Comparison of ENCODE assay signal across 9 mouse cellular contexts in the genomic region with DNA sequence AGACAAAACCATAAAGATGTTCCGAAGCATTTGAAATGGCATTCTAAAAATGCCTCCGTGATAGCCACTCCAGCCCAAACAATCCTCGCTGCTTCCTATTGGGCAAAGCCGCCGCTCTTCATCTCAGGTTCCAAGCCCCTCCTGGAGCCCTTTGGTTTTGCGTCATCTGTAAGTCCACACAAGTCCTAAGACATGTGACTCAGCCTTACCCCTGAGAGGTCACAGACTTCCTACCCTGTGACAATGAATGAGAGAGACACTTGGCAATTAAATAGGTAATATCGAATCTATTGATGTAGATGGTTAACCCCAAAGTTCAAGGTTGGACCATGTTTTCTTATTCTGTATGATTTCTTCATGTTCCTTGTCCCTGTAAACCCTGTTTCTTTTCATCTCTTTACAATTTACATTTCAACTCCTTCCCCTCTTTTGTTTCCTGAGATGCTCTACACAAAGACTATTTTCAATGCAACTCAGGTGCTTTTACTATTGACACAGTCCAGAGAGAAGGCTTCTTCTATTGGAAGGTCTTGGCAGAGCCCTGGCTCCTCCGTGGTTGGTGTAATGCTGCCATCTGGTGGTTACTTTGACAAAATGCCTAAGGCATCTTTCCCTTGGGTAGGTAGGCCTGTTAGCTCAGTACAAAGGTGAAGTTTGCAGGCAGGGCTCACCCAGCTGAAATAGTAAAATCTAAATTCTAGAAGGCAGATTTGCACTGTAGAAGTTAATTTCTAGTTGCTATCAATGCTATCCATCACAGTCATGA.
DNase-seq lines count a peak whose midpoint lies in the region; ATAC-seq and TF ChIP-seq lines count a peak whose summit lies in the region.
"Had no signal": no experiment of that assay in that cellular context is flagged by ENCODE, and none has a peak within 500 bp of the region (broad histone marks: within the 10 kb centered on the region; RNA-seq: fewer than 3 reads in every experiment).

No protein-coding gene starts in this region.

- in situ Hi-C loops in ES-E14 (cut with MboI; ENCODE audit: low sequenced_read_pairs in 2 of 2, unreplicated experiment in 2 of 2): loop anchor here in 1 of 2 experiments (5.0 kb wide), 1 partner anchor 433 kb away; no protein-coding TSS in a partner anchor

- H3K27me3 ChIP-seq in embryonic facial prominence, embryonic 10.5 days (replicated peaks; ENCODE audit: low read depth, poor library complexity, severe bottlenecking): no peaks in the 10 kb centered on the region
- H3K27me3 ChIP-seq in lung, embryonic 14.5 days (ENCODE audit: insufficient read depth, low read length): no peaks in the 10 kb centered on the region
- H3K27me3 ChIP-seq: limb, embryonic 15.5 days had no signal

- DNase-seq in ES-E14 (ENCODE audit: low read depth, low spot score): peak; percentile 64
- DNase-seq in adrenal gland, postnatal 14 days: peak; percentile 74
- peak; percentile 65 for DNase-seq in embryonic facial prominence, embryonic 10.5 days (ENCODE audit: low spot score)
- DNase-seq in heart, postnatal 36 days: peak; percentile 34 to 50
- DNase-seq in layer of hippocampus, adult 11-12 months (ENCODE audit: low spot score): peak; percentile 65
- peak; percentile 87 for DNase-seq in lung, embryonic 14.5 days
- peak; percentile 36 for DNase-seq in retina, adult 2 months (ENCODE audit: low read depth, low spot score)

- intact Hi-C loops in heart, postnatal 36 days (cut with DNase I): loop anchor here (1.0 to 5.0 kb wide), 3 partner anchors 233 to 558 kb away; no protein-coding TSS in a partner anchor

- no peak overlapping the region for H3K4me3 ChIP-seq in ES-E14 (ENCODE audit: insufficient read depth in 1 of 2, low read depth in 1 of 2, low read length in 2 of 2, poor library complexity in 1 of 2, severe bottlenecking in 1 of 2)
- H3K4me3 ChIP-seq in embryonic facial prominence, embryonic 10.5 days: no peak overlapping the region
- H3K4me3 ChIP-seq in lung, embryonic 14.5 days (ENCODE audit: low read depth, low read length): no peak overlapping the region
- H3K4me3 ChIP-seq: limb, embryonic 15.5 days had no signal

- no peaks in the 10 kb centered on the region for H3K4me1 ChIP-seq in ES-E14 (ENCODE audit: control insufficient read depth in 2 of 2, insufficient read depth in 2 of 2, low read length in 2 of 2, poor library complexity in 1 of 2)
- no peaks in the 10 kb centered on the region for H3K4me1 ChIP-seq in embryonic facial prominence, embryonic 10.5 days
- H3K4me1 ChIP-seq in lung, embryonic 14.5 days (ENCODE audit: insufficient read depth): no peaks in the 10 kb centered on the region
- H3K4me1 ChIP-seq: limb, embryonic 15.5 days had no signal

- no peaks in the 10 kb centered on the region for H3K36me3 ChIP-seq in ES-E14 (ENCODE audit: control insufficient read depth, insufficient read depth, low read length, poor library complexity, severe bottlenecking)
- H3K36me3 ChIP-seq in embryonic facial prominence, embryonic 10.5 days (replicated peaks): no peaks in the 10 kb centered on the region
- H3K36me3 ChIP-seq in lung, embryonic 14.5 days (ENCODE audit: insufficient read depth): no peaks in the 10 kb centered on the region
- H3K36me3 ChIP-seq: limb, embryonic 15.5 days had no signal

- no peaks in the 10 kb centered on the region for H3K9me3 ChIP-seq in ES-E14 (ENCODE audit: control insufficient read depth, insufficient read depth, low read depth, low read length)
- no peaks in the 10 kb centered on the region for H3K9me3 ChIP-seq in embryonic facial prominence, embryonic 10.5 days
- H3K9me3 ChIP-seq in lung, embryonic 14.5 days (ENCODE audit: low read depth, low read length): no peaks in the 10 kb centered on the region
- H3K9me3 ChIP-seq: limb, embryonic 15.5 days had no signal

- peak; percentile 69; the same call in 1 of the 2 replicates for ATAC-seq in lung, embryonic 14.5 days (ENCODE audit: insufficient read depth)
- ATAC-seq in monocyte, adult 5-6 weeks (replicated peaks; ENCODE audit: insufficient number of reproducible peaks, low FRiP score, low TSS enrichment, poor library complexity, severe bottlenecking): no peak

- no peak overlapping the region for H3K9ac ChIP-seq in ES-E14 (ENCODE audit: insufficient read depth, low read depth, low read length, poor library complexity, severe bottlenecking)
- no peak overlapping the region for H3K9ac ChIP-seq in lung, embryonic 14.5 days
- H3K9ac ChIP-seq: limb, embryonic 15.5 days had no signal

- 72% methylated on average over 8 of the region's 8 CpGs for WGBS in embryonic facial prominence, embryonic 10.5 days
- WGBS in lung, embryonic 14.5 days: 62% methylated on average over 8 of the region's 8 CpGs

- H3K27ac ChIP-seq in ES-E14 (ENCODE audit: insufficient read depth, low read depth, low read length, poor library complexity, severe bottlenecking): no peak overlapping the region
- H3K27ac ChIP-seq in embryonic facial prominence, embryonic 10.5 days (replicated peaks): no peak overlapping the region
- H3K27ac ChIP-seq in lung, embryonic 14.5 days (ENCODE audit: low read depth): no peak overlapping the region
- H3K27ac ChIP-seq: limb, embryonic 15.5 days had no signal

- peak; percentile 88 for TF ChIP-seq CTCF in lung, embryonic 14.5 days (IDR thresholded peaks at IDR 0.05; ENCODE audit: low read depth)

- no peak overlapping the region for H3K4me2 ChIP-seq in lung, embryonic 14.5 days
- H3K4me2 ChIP-seq: limb, embryonic 15.5 days had no signal

TF ChIP-seq in ES-E14, 5 proteins besides CTCF, POLR2A, EP300 and RAD21:
- peak; percentile 88 for TF ChIP-seq ZC3H11A (IDR thresholded peaks at IDR 0.05; ENCODE audit: borderline replicate concordance, low read depth, low read length)
- no peak for TF ChIP-seq MAFK (IDR thresholded peaks at IDR 0.05; ENCODE audit: insufficient read depth, low read depth, low read length)
TF ChIP-seq in ES-E14: peak in this region for 1.

Comparison
In these comparisons a context has a peak if more than half of its experiments do, and no peak if none do; other contexts are left out.
1. DNase-seq: peak in every context shown above with its lines; median percentile 87 in lung, embryonic 14.5 days; 74 in adrenal gland, postnatal 14 days; 65 in embryonic facial prominence, embryonic 10.5 days; 65 in layer of hippocampus, adult 11-12 months; 64 in ES-E14; 42 in heart, postnatal 36 days; 36 in retina, adult 2 months.